Mouse (Mus musculus) kidney, embryonic 15.5 days (tissue): ENCODE data around the gene Adgrl2. TPM values are rescaled to one million over a fixed set of nuclear protein-coding genes. Genes with fewer than 3 reads are reported as not detected.
A peak's percentile ranks its signal among the peaks of the same experiment; 100 is the strongest.

Experiments used
- ATAC-seq: fragments of 200-750 bp; cut with Nextera tagmentation; replicated peaks from 2 replicates; pipeline ENCODE4 v1.8.0; 2017; ENCODE audit warnings: moderate TSS enrichment; ENCODE audit not compliant: low FRiP score
- H3K27ac ChIP-seq: fragments of 300-500 bp; sonication (generic); 2 replicates; pipeline ENCODE4 v1.5.1; 2015; ENCODE audit warnings: mild to moderate bottlenecking, inconsistent platforms
- H3K27me3 ChIP-seq: fragments of 300-500 bp; sonication (generic); 2 replicates; pipeline ENCODE4 v1.6.1; 2015; ENCODE audit warnings: inconsistent platforms
- H3K36me3 ChIP-seq: fragments of 300-500 bp; sonication (generic); 2 replicates; pipeline ENCODE4 v1.6.1; 2015; ENCODE audit warnings: inconsistent platforms
- H3K4me1 ChIP-seq: fragments of 300-500 bp; sonication (generic); 2 replicates; pipeline ENCODE4 v1.6.1; 2015; ENCODE audit warnings: inconsistent platforms
- H3K4me2 ChIP-seq: fragments of 300-500 bp; sonication (generic); 2 replicates; pipeline ENCODE4 v1.6.1; 2015; ENCODE audit warnings: moderate library complexity, mild to moderate bottlenecking, inconsistent platforms
- H3K4me3 ChIP-seq: fragments of 300-500 bp; sonication (generic); replicated peaks from 2 replicates; pipeline ENCODE4 v1.5.1; 2015; ENCODE audit warnings: mild to moderate bottlenecking, inconsistent platforms
- H3K9ac ChIP-seq: fragments of 300-500 bp; sonication (generic); 2 replicates; pipeline ENCODE4 v1.6.1; 2015; ENCODE audit warnings: mild to moderate bottlenecking, inconsistent platforms
- H3K9me3 ChIP-seq: fragments of 300-500 bp; sonication (generic); replicated peaks from 2 replicates; pipeline ENCODE4 v1.6.1; 2016; ENCODE audit warnings: inconsistent platforms
- WGBS: fragments of 180-500 bp; shearing (Covaris S2); methylation state at CpG from one replicate; pipeline ENCODE4 v1.1.7; 2015; ENCODE audit warnings: mixed read lengths; 5-methylcytosine and 5-hydroxymethylcytosine counted together
- polyA plus RNA-seq: library from polyadenylated mRNA; unstranded; fragments of >200 nt; fragmentation: Nextera tagmentation; extraction: Ambion mirVana; gene quantifications from 2 replicates; pipeline ENCODE4 v1.2.1, GENCODE M21; 2015

The Adgrl2 gene
- polyA plus RNA-seq, 1 experiment from 2014 or later, result 64.6 TPM

- H3K36me3 ChIP-seq, result peaks cover 75% of the 10 kb centered on the region
- no peak overlapping the region for H3K4me2 ChIP-seq
- no peaks in the 10 kb centered on the region for H3K9me3 ChIP-seq
- no peaks in the 10 kb centered on the region for H3K27me3 ChIP-seq
- WGBS, result 83% methylated on average over 13 of the region's 13 CpGs
- H3K27ac ChIP-seq, result no peak overlapping the region
- no peak for ATAC-seq
- H3K9ac ChIP-seq, result no peak overlapping the region
- H3K4me3 ChIP-seq, result no peak overlapping the region
- H3K4me1 ChIP-seq, result 0 out of 2 replicates have a peak, but pooled peaks cover 3% of the 10 kb centered on the region
These were observed 152.1 kb downstream of the Adgrl2 start for GRCm38 (mm10) chr3:148838095-148838834.

- no peaks in the 10 kb centered on the region for H3K27me3 ChIP-seq
- H3K9me3 ChIP-seq, result no peaks in the 10 kb centered on the region
- H3K4me3 ChIP-seq, result no peak overlapping the region
- peaks cover 89% of the 10 kb centered on the region for H3K36me3 ChIP-seq
- H3K27ac ChIP-seq, result no peak overlapping the region
- 87% methylated on average over 12 of the region's 12 CpGs for WGBS
- no peak overlapping the region for H3K4me2 ChIP-seq
- H3K4me1 ChIP-seq, result no peaks in the 10 kb centered on the region
- ATAC-seq, result no peak
- H3K9ac ChIP-seq, result no peak overlapping the region
These were observed 155.2 kb downstream of the Adgrl2 start for GRCm38 (mm10) chr3:148835136-148835535.

- Histone ChIP-seq H3K4me2 (no peak overlapping the region), H3K27me3 (no peaks in the 10 kb centered on the region), H3K9me3 (no peaks in the 10 kb centered on the region), H3K4me3 (no peak overlapping the region), H3K36me3 (peaks cover 89% of the 10 kb centered on the region), H3K4me1 (no peaks in the 10 kb centered on the region), H3K9ac (no peak overlapping the region), H3K27ac (no peak overlapping the region)
- no peak for ATAC-seq
- 93% methylated on average over 20 of the region's 20 CpGs for WGBS
These were observed 157.1 kb downstream of the Adgrl2 start for GRCm38 (mm10) chr3:148833070-148833769.

GRCm38 (mm10) chr3:148832001-148832400 lies 158.4 kb downstream of the Adgrl2 start:
- no peak overlapping the region for H3K27ac ChIP-seq
- no peaks in the 10 kb centered on the region for H3K27me3 ChIP-seq
- H3K4me1 ChIP-seq, result no peaks in the 10 kb centered on the region
- H3K4me3 ChIP-seq, result no peak overlapping the region
- no peak overlapping the region for H3K4me2 ChIP-seq
- no peak overlapping the region for H3K9ac ChIP-seq
- peaks cover 79% of the 10 kb centered on the region for H3K36me3 ChIP-seq
- no peak for ATAC-seq
- 81% methylated on average over 4 of the region's 4 CpGs for WGBS
- no peaks in the 10 kb centered on the region for H3K9me3 ChIP-seq

GRCm38 (mm10) chr3:148828519-148828918 lies 161.8 kb downstream of the Adgrl2 start:
- H3K27me3 ChIP-seq, result no peaks in the 10 kb centered on the region
- H3K9me3 ChIP-seq, result no peaks in the 10 kb centered on the region
- no peak overlapping the region for H3K4me2 ChIP-seq
- ATAC-seq, result no peak
- H3K36me3 ChIP-seq, result peaks cover 79% of the 10 kb centered on the region
- H3K27ac ChIP-seq, result no peak overlapping the region
- 80% methylated on average over 10 of the region's 10 CpGs for WGBS
- no peak overlapping the region for H3K4me3 ChIP-seq
- no peaks in the 10 kb centered on the region for H3K4me1 ChIP-seq
- no peak overlapping the region for H3K9ac ChIP-seq

- Histone ChIP-seq H3K4me2 (no peak overlapping the region), H3K4me3 (no peak overlapping the region), H3K9me3 (no peaks in the 10 kb centered on the region), H3K9ac (no peak overlapping the region), H3K27me3 (no peaks in the 10 kb centered on the region), H3K36me3 (peaks cover 90% of the 10 kb centered on the region), H3K4me1 (0 out of 2 replicates have a peak, but pooled peaks cover 3% of the 10 kb centered on the region), H3K27ac (no peak overlapping the region)
- ATAC-seq, result no peak
- 95% methylated on average over 13 of the region's 13 CpGs for WGBS
These were observed 166.8 kb downstream of the Adgrl2 start for GRCm38 (mm10) chr3:148823551-148823950.

- H3K9ac ChIP-seq, result no peak overlapping the region
- no peak overlapping the region for H3K4me2 ChIP-seq
- H3K4me1 ChIP-seq, result 0 out of 2 replicates have a peak, but pooled peaks cover 5% of the 10 kb centered on the region
These were observed 168.7 kb downstream of the Adgrl2 start for GRCm38 (mm10) chr3:148821632-148822031.

GRCm38 (mm10) chr3:148819323-148820046 lies 170.9 kb downstream of the Adgrl2 start:
- Histone ChIP-seq H3K27me3 (no peaks in the 10 kb centered on the region), H3K9me3 (no peaks in the 10 kb centered on the region), H3K4me1 (0 out of 2 replicates have a peak, but pooled peaks cover 5% of the 10 kb centered on the region), H3K9ac (no peak overlapping the region), H3K36me3 (peaks cover 96% of the 10 kb centered on the region), H3K4me3 (no peak overlapping the region), H3K27ac (no peak overlapping the region), H3K4me2 (no peak overlapping the region)
- no peak for ATAC-seq
- 86% methylated on average over 33 of the region's 33 CpGs for WGBS

More at GRCm38 (mm10) chr3:148821632-148822031, 168.7 kb downstream of the Adgrl2 start:
- Histone ChIP-seq H3K9me3 (no peaks in the 10 kb centered on the region), H3K4me3 (no peak overlapping the region), H3K27me3 (no peaks in the 10 kb centered on the region), H3K27ac (no peak overlapping the region), H3K36me3 (peaks cover 100% of the 10 kb centered on the region)
- WGBS, result 48% methylated on average over 6 of the region's 6 CpGs
- no peak; the same call in 1 of the 2 replicates for ATAC-seq

- ATAC-seq, result peak; percentile 73; the same call in 1 of the 2 replicates
- Histone ChIP-seq H3K4me1 (peaks cover 8% of the 10 kb centered on the region; the same call in 1 of the 2 replicates), H3K9me3 (no peaks in the 10 kb centered on the region), H3K27ac (no peak overlapping the region), H3K4me2 (no peak overlapping the region), H3K36me3 (peaks cover 88% of the 10 kb centered on the region), H3K27me3 (no peaks in the 10 kb centered on the region), H3K9ac (no peak overlapping the region), H3K4me3 (no peak overlapping the region)
- WGBS, result 47% methylated on average over 6 of the region's 6 CpGs
These were observed 171.8 kb downstream of the Adgrl2 start for GRCm38 (mm10) chr3:148818414-148819105.

GRCm38 (mm10) chr3:148817491-148817890 lies 172.9 kb downstream of the Adgrl2 start:
- no peak for ATAC-seq
- no peak overlapping the region for H3K9ac ChIP-seq
- H3K9me3 ChIP-seq, result no peaks in the 10 kb centered on the region
- WGBS, result 96% methylated on average over 25 of the region's 25 CpGs
- peaks cover 78% of the 10 kb centered on the region for H3K36me3 ChIP-seq
- H3K27me3 ChIP-seq, result no peaks in the 10 kb centered on the region
- H3K4me2 ChIP-seq, result no peak overlapping the region
- H3K4me1 ChIP-seq, result peaks cover 14% of the 10 kb centered on the region
- no peak overlapping the region for H3K4me3 ChIP-seq
- no peak overlapping the region for H3K27ac ChIP-seq

- no peak overlapping the region; the same call in 1 of the 2 replicates for H3K27ac ChIP-seq
- H3K4me3 ChIP-seq, result no peak overlapping the region
- ATAC-seq, result peak; percentile 40; the same call in 1 of the 2 replicates
- WGBS, result 48% methylated on average over 6 of the region's 6 CpGs
- H3K36me3 ChIP-seq, result peaks cover 34% of the 10 kb centered on the region
- no peaks in the 10 kb centered on the region for H3K9me3 ChIP-seq
- H3K27me3 ChIP-seq, result no peaks in the 10 kb centered on the region
- no peak overlapping the region for H3K9ac ChIP-seq
- no peak overlapping the region for H3K4me2 ChIP-seq
- H3K4me1 ChIP-seq, result peaks cover 8% of the 10 kb centered on the region
These were observed 177.2 kb downstream of the Adgrl2 start for GRCm38 (mm10) chr3:148813121-148813520.
